Mouse (Mus musculus) cortical plate, adult 2 months (tissue): ENCODE data around the gene Apbb2.

Experiments used
- CTCF ChIP-seq: fragments of 200-500 bp; IDR thresholded peaks from 2 replicates; pipeline ENCODE4 v1.5.1; 2011; ENCODE audit warnings: mild to moderate bottlenecking, control low read depth, low read length; ENCODE audit not compliant: insufficient read depth; ENCODE audit errors: extremely low read depth
- POLR2A ChIP-seq: fragments of 200-500 bp; IDR thresholded peaks from 2 replicates; pipeline ENCODE4 v1.6.1; 2011; ENCODE audit warnings: mild to moderate bottlenecking, low read length, control low read depth; ENCODE audit not compliant: insufficient read depth; ENCODE audit errors: extremely low read depth

- TF ChIP-seq CTCF (no peak), POLR2A (no peak)
Observed at GRCm38 (mm10) chr5:66527090-66527489, 91.5 kb downstream of the Apbb2 start.
